Mouse (Mus musculus) macrophage (primary cell): ENCODE results near the gene Efhc1. TPM values are rescaled to one million over a fixed set of nuclear protein-coding genes. Genes with fewer than 3 reads are reported as not detected.

ENCODE experiments used
- H3K27ac ChIP-seq: fragments of 350-480 bp; formaldehyde crosslinking; 2 replicates; pipeline ENCODE4 v1.9.0; 2021
- H3K36me3 ChIP-seq: fragments of 350-480 bp; formaldehyde crosslinking; 2 replicates; pipeline ENCODE4 v1.9.0; 2021; ENCODE audit errors: inconsistent target
- H3K4me3 ChIP-seq: fragments of 350-480 bp; formaldehyde crosslinking; 2 replicates; pipeline ENCODE4 v1.9.0; 2021; ENCODE audit errors: inconsistent target
- H3K79me2 ChIP-seq: fragments of 350-480 bp; formaldehyde crosslinking; 2 replicates; pipeline ENCODE4 v1.9.0; 2021; ENCODE audit errors: inconsistent target
- WGBS: methylation state at CpG from one replicate; pipeline ENCODE4 v1.1.7; 2026; ENCODE audit warnings: inconsistent platforms; ENCODE audit not compliant: missing documents; 5-methylcytosine and 5-hydroxymethylcytosine counted together
- polyA plus RNA-seq: library from polyadenylated mRNA; stranded (reverse); fragments of 250-400 nt; gene quantifications from 3 replicates; pipeline ENCODE4 v1.2.4, GENCODE M21; 2018; ENCODE audit warnings: inconsistent platforms

The Efhc1 gene
- polyA plus RNA-seq, 1 experiment from 2014 or later = 0.32 TPM

DNA sequence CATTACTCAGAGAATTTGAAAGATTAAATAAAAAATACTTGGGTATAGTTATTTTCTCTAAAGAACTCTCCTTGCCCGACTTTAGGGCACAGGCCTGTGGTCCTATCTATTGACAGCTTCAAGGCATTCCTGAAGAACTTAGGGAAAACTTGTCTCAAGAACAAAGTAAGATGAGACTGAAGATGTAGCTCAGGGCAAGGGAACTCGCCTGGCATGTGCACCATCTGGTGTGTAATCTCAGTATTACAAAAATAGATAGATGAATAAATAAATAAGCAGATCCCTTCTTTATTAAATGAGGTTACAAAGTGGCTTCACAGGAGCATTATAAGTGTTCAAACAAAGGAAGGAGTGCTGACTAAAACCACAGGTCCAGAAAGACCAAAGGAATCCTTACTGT, 32.7 kb downstream of the Efhc1 start:
- no peak overlapping the region for H3K4me3 ChIP-seq
- WGBS = 100% methylated on average over 1 of the region's 2 CpGs

GRCm38 (mm10) chr1:20984582-20984981, 33.2 kb downstream of the Efhc1 start:
- Histone ChIP-seq H3K4me3 (no peak overlapping the region), H3K36me3 (no peaks in the 10 kb centered on the region), H3K27ac (no peak overlapping the region), H3K79me2 (no peaks in the 10 kb centered on the region)
- 20% methylated on average over 2 of the region's 4 CpGs for WGBS

More for the DNA sequence above, 32.7 kb downstream of the Efhc1 start:
- no peaks in the 10 kb centered on the region for H3K79me2 ChIP-seq
- H3K36me3 ChIP-seq = no peaks in the 10 kb centered on the region
- H3K27ac ChIP-seq = no peak overlapping the region

DNA sequence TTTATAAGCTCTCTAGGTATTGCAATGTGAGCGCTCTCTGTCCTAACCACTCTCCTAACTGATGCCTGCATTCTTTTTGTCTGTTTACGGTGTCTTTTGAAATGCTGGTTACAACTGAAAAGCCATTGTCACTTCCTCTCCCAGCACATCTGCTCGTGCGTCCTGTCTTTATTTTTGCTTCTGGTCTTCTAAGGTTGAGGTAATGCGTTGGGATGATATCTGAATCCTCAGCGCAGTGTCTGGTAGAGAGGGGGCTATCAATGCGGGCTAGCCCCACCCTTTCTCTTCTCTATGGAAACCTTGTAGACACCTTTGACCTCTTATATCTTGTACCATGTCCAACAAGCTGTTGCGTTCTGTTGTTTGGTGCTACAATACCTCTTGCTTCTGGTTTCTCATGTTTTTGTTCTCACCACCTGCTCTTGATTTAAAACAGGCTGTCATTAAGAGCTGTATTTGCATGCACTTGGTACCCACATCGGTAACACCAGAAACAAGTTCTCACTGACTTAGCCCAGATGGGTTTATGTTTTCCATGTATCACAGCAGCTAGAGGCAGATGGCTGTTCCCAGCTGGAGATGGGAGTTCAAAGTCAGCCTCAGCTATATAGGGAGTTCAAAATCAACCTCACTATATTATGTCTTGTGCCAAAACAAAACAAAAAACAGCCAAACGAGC, 35.1 kb downstream of the Efhc1 start:
- H3K79me2 ChIP-seq = no peaks in the 10 kb centered on the region
- H3K27ac ChIP-seq = no peak overlapping the region
- WGBS = 33% methylated on average over 10 of the region's 10 CpGs
- no peaks in the 10 kb centered on the region for H3K36me3 ChIP-seq
- H3K4me3 ChIP-seq = no peak overlapping the region

- 52% methylated on average over 11 of the region's 11 CpGs for WGBS
- Histone ChIP-seq H3K36me3 (no peaks in the 10 kb centered on the region), H3K4me3 (no peak overlapping the region), H3K79me2 (no peaks in the 10 kb centered on the region), H3K27ac (no peak overlapping the region)
These were observed 38.1 kb downstream of the Efhc1 start for GRCm38 (mm10) chr1:20989461-20990083.

DNA sequence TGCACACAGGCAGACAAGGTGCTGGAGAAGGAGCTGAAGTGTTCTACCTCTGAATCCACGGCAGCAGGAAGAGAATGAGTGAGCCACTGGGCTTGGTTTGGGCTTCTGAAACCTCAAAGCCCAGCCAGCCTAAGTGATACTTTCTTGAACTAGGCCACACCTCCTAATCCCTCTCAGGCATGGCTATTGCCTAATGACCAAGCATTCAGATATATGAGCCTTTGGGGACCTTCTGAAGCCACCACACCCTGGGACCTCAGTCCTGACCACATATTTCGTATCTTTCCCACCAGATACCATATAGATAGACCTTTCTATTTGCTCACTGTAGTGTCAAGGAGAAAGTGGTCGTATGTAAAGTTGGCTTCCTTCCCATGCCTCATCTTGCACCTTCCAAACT, 42.3 kb downstream of the Efhc1 start:
- Histone ChIP-seq H3K4me3 (no peak overlapping the region), H3K27ac (no peak overlapping the region), H3K36me3 (no peaks in the 10 kb centered on the region), H3K79me2 (no peaks in the 10 kb centered on the region)
- 56% methylated on average over 3 of the region's 3 CpGs for WGBS

- no peaks in the 10 kb centered on the region for H3K79me2 ChIP-seq
- no peak overlapping the region for H3K27ac ChIP-seq
- H3K36me3 ChIP-seq = no peaks in the 10 kb centered on the region
- 90% methylated on average over 5 of the region's 5 CpGs for WGBS
- H3K4me3 ChIP-seq = no peak overlapping the region
These were observed 42.9 kb downstream of the Efhc1 start for GRCm38 (mm10) chr1:20994338-20994737.

DNA sequence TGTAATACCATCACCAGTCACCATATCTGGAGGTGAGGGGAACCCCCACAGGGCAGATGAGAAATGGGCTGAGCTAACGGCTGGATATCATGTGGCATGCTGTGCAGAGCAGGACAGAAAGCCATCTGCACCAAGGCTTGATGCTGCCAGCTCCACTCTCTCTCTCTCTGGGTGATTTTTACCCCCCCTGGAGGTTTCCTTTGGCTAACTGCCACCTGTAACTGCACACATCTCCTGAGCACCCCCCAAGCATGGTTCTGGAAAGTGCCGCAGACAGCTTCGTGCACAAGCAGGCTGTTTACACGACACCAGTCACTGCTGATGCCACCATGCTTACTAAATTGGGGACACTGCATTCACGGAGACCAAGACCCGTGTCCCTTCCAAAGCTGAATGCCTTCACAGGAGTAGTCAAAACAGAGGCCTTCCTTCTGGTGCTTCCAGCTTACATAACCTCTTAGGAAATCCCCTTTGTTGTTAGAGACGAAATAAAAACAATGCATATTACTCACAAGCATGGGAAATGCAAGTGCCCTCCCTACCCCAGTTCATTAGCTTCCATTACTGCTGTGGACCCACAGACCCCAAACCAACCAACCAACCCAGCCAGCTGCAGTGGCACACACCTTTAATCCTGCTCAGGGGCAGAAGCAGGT, 44.0 kb downstream of the Efhc1 start:
- no peak overlapping the region for H3K4me3 ChIP-seq
- no peaks in the 10 kb centered on the region for H3K79me2 ChIP-seq
- WGBS = 23% methylated on average over 7 of the region's 7 CpGs
- 0 out of 2 replicates have a peak, but pooled peaks cover 4% of the 10 kb centered on the region for H3K36me3 ChIP-seq
- H3K27ac ChIP-seq = no peak overlapping the region

DNA sequence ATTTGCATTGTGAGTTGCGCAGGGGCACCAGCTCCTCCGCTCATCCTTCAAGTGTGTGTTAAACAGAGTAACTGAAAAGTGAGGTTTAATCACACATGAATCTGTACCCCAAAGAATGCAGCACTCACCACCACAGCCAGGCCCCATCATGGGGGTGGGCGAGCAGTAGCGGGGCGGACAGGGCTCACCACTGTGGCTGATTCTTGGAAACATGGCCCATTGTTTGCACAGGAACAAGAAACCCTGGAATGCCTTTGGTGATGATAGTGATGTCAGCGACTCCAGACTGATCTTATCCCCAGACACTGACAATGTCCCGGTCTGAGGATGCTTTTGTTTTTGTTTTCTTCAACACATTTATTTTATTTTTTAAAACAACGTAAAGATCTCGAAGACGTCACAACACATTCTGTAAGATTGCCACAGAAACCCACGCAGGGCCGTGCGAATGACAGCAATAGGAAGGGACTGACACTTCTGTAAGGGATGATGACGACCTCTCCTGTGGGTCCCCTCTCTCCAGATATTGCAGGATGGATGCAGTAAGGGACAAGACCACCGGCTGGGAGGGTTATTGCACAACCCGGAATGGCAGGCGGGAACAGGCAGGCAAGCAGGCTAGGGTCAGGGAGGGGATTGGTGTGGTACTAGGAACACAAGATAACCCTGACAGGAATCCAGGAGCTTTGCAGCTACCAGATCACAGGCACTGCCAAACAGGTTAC, 45.3 kb downstream of the Efhc1 start:
- Histone ChIP-seq H3K79me2 (no peaks in the 10 kb centered on the region), H3K27ac (no peak overlapping the region), H3K4me3 (no peak overlapping the region), H3K36me3 (0 out of 2 replicates have a peak, but pooled peaks cover 4% of the 10 kb centered on the region)
- WGBS = 84% methylated on average over 15 of the region's 17 CpGs

DNA sequence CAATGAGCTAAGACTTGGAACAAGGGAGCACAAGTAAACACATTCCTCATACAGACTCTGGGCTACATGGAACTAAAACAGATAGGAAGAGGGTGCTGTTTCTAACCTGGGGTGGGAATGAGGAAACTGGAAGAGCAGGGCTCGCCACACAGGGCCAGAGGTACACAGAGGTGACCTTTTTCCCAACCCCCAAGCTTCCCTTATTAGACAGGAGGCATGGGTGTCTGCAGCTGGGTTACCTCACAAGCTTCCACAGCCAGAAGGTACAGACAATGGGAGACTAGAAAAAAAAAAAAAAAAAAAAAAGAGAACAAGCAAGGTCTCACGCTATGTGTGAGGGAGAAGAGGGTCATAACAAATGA, 45.9 kb downstream of the Efhc1 start:
- WGBS = 79% methylated on average over 2 of the region's 2 CpGs
- Histone ChIP-seq H3K36me3 (0 out of 2 replicates have a peak, but pooled peaks cover 4% of the 10 kb centered on the region), H3K27ac (no peak overlapping the region), H3K4me3 (no peak overlapping the region), H3K79me2 (no peaks in the 10 kb centered on the region)

DNA sequence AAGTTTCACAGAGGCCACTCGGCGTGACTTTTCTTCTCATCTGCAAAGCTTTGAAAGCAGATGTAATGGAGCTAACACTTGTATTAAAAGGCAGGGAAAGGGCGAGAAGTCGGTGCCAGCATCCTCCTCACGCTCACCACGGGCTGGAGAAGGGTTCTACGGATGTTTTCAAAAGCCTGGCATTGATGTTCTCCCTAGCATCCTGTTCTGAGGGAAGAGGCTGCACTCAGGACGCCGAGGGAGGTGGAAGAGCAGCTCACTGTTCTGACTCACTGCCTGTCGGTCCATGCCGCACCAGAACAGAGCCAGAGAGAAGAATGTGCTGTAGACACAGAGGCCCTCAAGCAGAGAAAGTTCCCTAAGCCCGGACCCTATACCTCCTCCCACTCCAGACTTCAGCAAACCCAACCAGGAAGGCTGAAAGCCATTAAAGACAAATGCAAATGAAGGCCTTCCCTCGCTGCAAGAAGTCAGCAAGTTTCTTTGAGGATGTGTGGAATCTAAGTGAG, 46.5 kb downstream of the Efhc1 start:
- H3K79me2 ChIP-seq = no peaks in the 10 kb centered on the region
- H3K36me3 ChIP-seq = 0 out of 2 replicates have a peak, but pooled peaks cover 4% of the 10 kb centered on the region
- H3K4me3 ChIP-seq = no peak overlapping the region
- WGBS = 86% methylated on average over 13 of the region's 13 CpGs
- no peak overlapping the region for H3K27ac ChIP-seq

DNA sequence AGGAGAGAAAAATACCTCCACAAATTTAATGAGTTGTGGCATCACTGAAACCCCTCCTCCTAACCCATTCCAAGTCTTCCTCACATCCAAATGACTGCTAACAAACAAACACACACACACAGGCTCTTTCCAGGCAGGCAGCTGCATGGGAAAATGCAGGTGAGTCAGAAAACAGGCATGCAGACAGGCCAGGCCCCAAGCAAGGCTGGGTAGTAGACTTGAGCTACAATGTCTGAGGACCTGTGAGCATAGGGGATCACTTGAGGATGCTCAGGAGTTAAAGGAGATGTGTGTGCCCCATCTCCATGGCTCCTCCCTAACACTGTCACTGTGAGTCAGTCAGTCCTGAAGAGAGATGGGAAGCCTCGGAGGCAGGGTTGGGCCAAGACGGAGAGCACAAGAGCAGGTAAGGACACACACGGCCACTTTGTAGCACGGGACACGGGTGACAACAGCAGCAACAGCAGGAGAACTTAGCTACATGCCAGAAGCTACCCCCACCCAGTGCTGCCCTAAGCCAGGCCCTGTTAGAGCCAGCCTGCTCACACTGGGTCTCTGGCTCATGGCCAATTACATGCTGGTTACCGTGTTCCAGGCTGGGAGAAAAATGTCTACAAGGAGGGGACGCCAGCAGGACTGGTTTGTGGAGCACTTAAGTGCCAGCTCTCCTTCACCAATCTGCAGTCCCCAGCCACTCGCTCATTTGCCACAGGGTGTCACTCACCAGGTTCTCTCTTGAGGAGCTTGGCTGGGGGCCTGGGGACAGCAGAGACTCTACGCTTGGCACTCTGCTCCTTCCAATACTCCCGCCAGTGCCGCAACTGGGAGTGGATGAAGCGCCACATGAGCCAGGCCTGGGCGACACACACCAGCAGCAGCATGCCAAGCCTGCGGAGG, 51.1 kb downstream of the Efhc1 start:
- H3K27ac ChIP-seq = no peak overlapping the region
- H3K4me3 ChIP-seq = no peak overlapping the region
- 95% methylated on average over 14 of the region's 14 CpGs for WGBS
- H3K36me3 ChIP-seq = 0 out of 2 replicates have a peak, but pooled peaks cover 4% of the 10 kb centered on the region
- H3K79me2 ChIP-seq = no peaks in the 10 kb centered on the region

GRCm38 (mm10) chr1:21004596-21004995, 53.2 kb downstream of the Efhc1 start:
- 84% methylated on average over 8 of the region's 8 CpGs for WGBS
- 0 out of 2 replicates have a peak, but pooled peaks cover 4% of the 10 kb centered on the region for H3K36me3 ChIP-seq
- no peak overlapping the region for H3K27ac ChIP-seq
- H3K79me2 ChIP-seq = no peaks in the 10 kb centered on the region
- no peak overlapping the region for H3K4me3 ChIP-seq

GRCm38 (mm10) chr1:21006775-21007174, 55.3 kb downstream of the Efhc1 start:
- no peaks in the 10 kb centered on the region for H3K36me3 ChIP-seq
- 89% methylated on average over 5 of the region's 5 CpGs for WGBS

More at GRCm38 (mm10) chr1:21006775-21007174, 55.3 kb downstream of the Efhc1 start:
- Histone ChIP-seq H3K27ac (no peak overlapping the region), H3K4me3 (no peak overlapping the region), H3K79me2 (no peaks in the 10 kb centered on the region)
